Mouse (Mus musculus) E14TG2a.4 (cell line): ENCODE measurements around the gene Ttc7b.

Experiments
- H3K27me3 ChIP-seq: 2 replicates; pipeline ENCODE4 v1.6.1; 2014; ENCODE audit warnings: low read length, control low read depth; ENCODE audit not compliant: insufficient read depth
- H3K36me3 ChIP-seq: 2 replicates; pipeline ENCODE4 v1.6.1; 2014; ENCODE audit warnings: low read length, control low read depth; ENCODE audit not compliant: insufficient read depth
- H3K4me1 ChIP-seq: replicated peaks from 2 replicates; pipeline ENCODE4 v1.6.1; 2014; ENCODE audit warnings: low read depth, low read length, control low read depth
- H3K4me3 ChIP-seq: replicated peaks from 2 replicates; pipeline ENCODE4 v1.5.1; 2014; ENCODE audit warnings: mild to moderate bottlenecking, low read length
- H3K9me3 ChIP-seq: 2 replicates; pipeline ENCODE4 v1.6.1; 2014; ENCODE audit warnings: low read length, control low read depth
- CTCF ChIP-seq: conservative IDR thresholded peaks from 2 replicates; pipeline ENCODE4 v1.5.1; 2014; ENCODE audit warnings: low read length
- NANOG ChIP-seq: IDR thresholded peaks from 2 replicates; pipeline ENCODE4 v1.6.1; 2014; ENCODE audit warnings: borderline replicate concordance, low read length, mixed read lengths
- POU5F1 ChIP-seq: IDR thresholded peaks from 2 replicates; pipeline ENCODE4 v1.6.1; 2014; ENCODE audit warnings: low read length, borderline replicate concordance

The Ttc7b gene

DNA sequence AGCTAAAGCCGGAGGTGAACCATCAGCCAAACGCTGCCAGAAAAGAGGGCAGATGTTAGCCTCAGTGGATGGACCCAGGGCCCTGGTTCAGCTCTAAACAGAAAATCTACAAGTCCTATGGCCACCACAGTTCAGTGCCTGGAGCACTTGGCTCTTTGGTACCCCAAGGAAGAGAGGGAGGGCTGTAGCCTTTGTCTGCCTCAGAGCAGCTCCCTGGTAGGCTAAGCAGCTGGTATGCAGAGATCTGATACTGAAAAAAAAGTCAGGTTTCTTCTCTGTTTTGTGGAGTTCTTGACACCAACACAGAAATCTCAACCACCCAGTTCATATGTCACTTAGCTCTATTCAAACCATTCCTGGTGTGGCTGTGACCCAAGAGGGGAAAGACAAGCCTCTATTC is 16.0 kb downstream of the Ttc7b start:
- Histone ChIP-seq H3K36me3 (peaks cover 9% of the 10 kb centered on the region), H3K9me3 (no peaks in the 10 kb centered on the region), H3K4me3 (no peak overlapping the region), H3K4me1 (peaks cover 52% of the 10 kb centered on the region), H3K27me3 (no peaks in the 10 kb centered on the region)
- TF ChIP-seq NANOG (no peak), CTCF (no peak), POU5F1 (no peak)

DNA sequence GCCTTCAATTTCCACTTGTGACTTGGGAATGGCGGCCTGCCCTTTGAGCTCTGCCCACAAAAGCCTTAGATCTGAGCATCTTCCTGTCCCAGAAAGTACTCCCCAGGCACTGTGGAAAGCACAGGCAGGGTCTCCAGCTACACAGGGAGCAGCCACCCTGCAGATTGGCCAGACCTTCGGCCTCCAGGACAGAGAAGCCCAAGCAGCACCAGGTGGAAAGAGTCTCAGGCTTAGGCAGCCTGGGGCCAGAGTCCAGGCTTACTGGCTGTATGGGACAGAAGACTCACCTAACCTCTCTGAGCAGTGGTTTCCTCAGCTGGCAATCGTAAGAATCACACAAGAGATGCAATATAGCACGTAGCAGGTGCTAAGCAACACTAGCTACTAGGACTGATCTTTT is 17.0 kb downstream of the Ttc7b start:
- Histone ChIP-seq H3K9me3 (no peaks in the 10 kb centered on the region), H3K4me1 (peaks cover 49% of the 10 kb centered on the region), H3K4me3 (no peak overlapping the region), H3K36me3 (peaks cover 18% of the 10 kb centered on the region), H3K27me3 (no peaks in the 10 kb centered on the region)
- TF ChIP-seq NANOG: no peak
- no peak for TF ChIP-seq CTCF
- no peak for TF ChIP-seq POU5F1

- Histone ChIP-seq H3K36me3 (peaks cover 27% of the 10 kb centered on the region), H3K27me3 (no peaks in the 10 kb centered on the region), H3K4me1 (peaks cover 39% of the 10 kb centered on the region), H3K9me3 (no peaks in the 10 kb centered on the region), H3K4me3 (no peak overlapping the region)
- no peak for TF ChIP-seq POU5F1
- no peak for TF ChIP-seq CTCF
- TF ChIP-seq NANOG: no peak
Observed at GRCm38 (mm10) chr12:100502544-100502943, 18.1 kb downstream of the Ttc7b start.

DNA sequence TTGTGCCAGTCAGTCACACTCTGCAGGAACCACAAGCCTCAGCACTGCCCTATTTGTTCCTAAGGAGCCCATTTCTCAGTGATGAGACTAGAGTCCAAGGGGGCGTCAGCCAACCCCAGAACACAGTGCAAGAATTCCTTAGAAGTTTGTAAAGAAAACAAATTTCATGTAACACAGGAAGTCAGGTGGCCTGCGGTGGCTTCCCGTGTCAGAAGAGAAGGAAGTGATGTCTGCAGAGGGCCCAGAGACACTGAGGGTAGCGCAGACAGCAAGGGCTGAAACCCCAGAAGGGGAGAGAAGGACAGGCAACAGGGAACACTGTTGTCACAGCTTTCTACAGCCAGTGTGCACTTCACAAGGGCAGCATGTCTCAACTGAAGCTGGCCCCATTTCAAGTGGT is 19.4 kb downstream of the Ttc7b start:
- no peaks in the 10 kb centered on the region for H3K27me3 ChIP-seq
- TF ChIP-seq POU5F1 (no peak), NANOG (no peak), CTCF (no peak)
- peaks cover 32% of the 10 kb centered on the region for H3K4me1 ChIP-seq
- H3K36me3 ChIP-seq: peaks cover 39% of the 10 kb centered on the region
- H3K9me3 ChIP-seq: no peaks in the 10 kb centered on the region
- H3K4me3 ChIP-seq: no peak overlapping the region

DNA sequence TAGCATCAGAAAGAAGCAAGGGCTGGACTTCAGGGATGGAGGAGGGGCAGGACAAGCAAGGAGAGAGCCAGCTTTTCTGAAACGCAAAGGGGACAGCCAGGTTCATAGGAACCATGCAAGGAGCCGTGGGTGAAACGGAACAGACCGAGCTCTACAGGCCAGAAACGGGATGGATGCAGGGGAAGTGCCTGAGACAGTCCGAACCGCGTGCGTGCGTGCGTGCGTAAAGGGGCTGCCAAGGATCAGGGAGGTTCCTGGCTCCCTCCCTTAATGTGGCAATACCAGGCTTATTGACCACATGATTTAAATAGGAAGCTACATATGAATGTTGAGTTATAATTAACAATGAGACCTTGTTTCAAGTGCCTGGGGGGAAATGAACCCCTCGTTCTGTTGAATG is 21.2 kb downstream of the Ttc7b start:
- Histone ChIP-seq H3K4me3 (peak overlapping the region; percentile 58; the same call in 1 of the 2 replicates), H3K4me1 (peaks cover 32% of the 10 kb centered on the region), H3K9me3 (no peaks in the 10 kb centered on the region), H3K27me3 (no peaks in the 10 kb centered on the region), H3K36me3 (peaks cover 56% of the 10 kb centered on the region)
- TF ChIP-seq NANOG (no peak), POU5F1 (no peak), CTCF (no peak)

- peaks cover 64% of the 10 kb centered on the region for H3K36me3 ChIP-seq
- H3K4me3 ChIP-seq: no peak overlapping the region
- no peaks in the 10 kb centered on the region for H3K27me3 ChIP-seq
- TF ChIP-seq POU5F1: no peak
- TF ChIP-seq CTCF: no peak
- no peak for TF ChIP-seq NANOG
- H3K4me1 ChIP-seq: peaks cover 24% of the 10 kb centered on the region
- H3K9me3 ChIP-seq: no peaks in the 10 kb centered on the region
Observed at GRCm38 (mm10) chr12:100498006-100498405, 22.6 kb downstream of the Ttc7b start.

GRCm38 (mm10) chr12:100495083-100495482 is 25.5 kb downstream of the Ttc7b start:
- TF ChIP-seq POU5F1: no peak
- TF ChIP-seq CTCF: no peak
- TF ChIP-seq NANOG: no peak
- no peaks in the 10 kb centered on the region for H3K9me3 ChIP-seq
- peaks cover 12% of the 10 kb centered on the region for H3K4me1 ChIP-seq
- H3K4me3 ChIP-seq: no peak overlapping the region
- H3K36me3 ChIP-seq: peaks cover 78% of the 10 kb centered on the region
- H3K27me3 ChIP-seq: no peaks in the 10 kb centered on the region

GRCm38 (mm10) chr12:100493211-100493610 is 27.4 kb downstream of the Ttc7b start:
- no peaks in the 10 kb centered on the region for H3K9me3 ChIP-seq
- H3K27me3 ChIP-seq: no peaks in the 10 kb centered on the region
- peaks cover 79% of the 10 kb centered on the region for H3K36me3 ChIP-seq
- TF ChIP-seq NANOG (no peak), CTCF (no peak), POU5F1 (no peak)
- H3K4me1 ChIP-seq: peaks cover 6% of the 10 kb centered on the region; the same call in 1 of the 2 replicates
- H3K4me3 ChIP-seq: no peak overlapping the region

GRCm38 (mm10) chr12:100492676-100493075 is 27.9 kb downstream of the Ttc7b start:
- peaks cover 6% of the 10 kb centered on the region; the same call in 1 of the 2 replicates for H3K4me1 ChIP-seq
- peaks cover 74% of the 10 kb centered on the region for H3K36me3 ChIP-seq
- no peaks in the 10 kb centered on the region for H3K27me3 ChIP-seq
- no peak overlapping the region for H3K4me3 ChIP-seq
- TF ChIP-seq POU5F1: no peak
- no peak for TF ChIP-seq NANOG
- TF ChIP-seq CTCF: no peak
- H3K9me3 ChIP-seq: no peaks in the 10 kb centered on the region
